Mouse (Mus musculus): ENCODE results near the gene Ccdc162. TPM values are rescaled to one million over a fixed set of nuclear protein-coding genes. Genes with fewer than 3 reads are reported as not detected.

Ccdc162 gene
- polyA plus RNA-seq, 1 experiment, result 5.0 TPM

DNA sequence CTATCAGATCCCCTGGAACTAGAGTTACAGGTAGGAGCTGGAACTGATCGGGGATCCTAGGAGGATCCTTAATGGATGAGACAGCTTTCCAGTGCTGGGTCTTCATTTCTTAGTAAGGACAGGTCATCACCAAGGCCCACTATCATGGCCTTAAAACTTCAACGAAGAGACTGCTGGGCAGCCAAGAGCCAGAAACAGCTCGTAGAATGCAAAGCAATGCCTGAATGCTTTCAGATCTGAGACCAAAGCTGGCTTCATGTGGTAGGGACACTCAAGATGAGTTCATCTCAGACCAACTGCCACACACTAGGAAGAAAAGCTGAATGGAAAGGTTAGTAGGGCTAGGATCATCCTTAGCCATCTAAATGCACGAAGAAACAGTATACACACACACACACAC is 177.4 kb downstream of the Ccdc162 start:
- no peaks in the 10 kb centered on the region for H3K79me2 ChIP-seq (ENCODE audit: control insufficient read depth, insufficient read depth)

DNA sequence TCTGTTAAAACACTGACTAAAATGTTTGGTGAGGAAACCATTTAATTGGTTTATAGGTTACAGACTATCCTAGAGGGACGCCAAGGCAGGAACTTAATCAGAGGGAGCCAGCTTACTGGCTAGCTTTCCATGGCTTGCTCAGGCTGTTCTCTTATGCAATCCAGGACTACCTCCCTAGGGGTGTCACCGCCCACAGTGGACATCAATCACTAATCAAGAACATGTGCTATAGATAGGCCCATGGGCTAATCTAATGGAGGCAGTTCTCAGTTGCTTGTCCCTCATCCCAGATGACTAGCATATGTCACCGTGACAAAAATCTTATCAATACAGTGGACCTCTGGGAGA is 178.5 kb downstream of the Ccdc162 start:
- Histone ChIP-seq H3K4me3 (no peak overlapping the region), H3K36me3 (ENCODE audit: control insufficient read depth, insufficient read depth) (peaks cover 23% of the 10 kb centered on the region), H3K4me2 (ENCODE audit: low read depth) (no peak overlapping the region), H3K79me2 (ENCODE audit: control insufficient read depth, insufficient read depth) (peaks cover 4% of the 10 kb centered on the region), H3ac (ENCODE audit: control insufficient read depth, insufficient read length) (no peak overlapping the region), H3K27me3 (ENCODE audit: control insufficient read depth, insufficient read depth, insufficient read length) (no peaks in the 10 kb centered on the region)
- TF ChIP-seq CEBPB (IDR thresholded peaks at IDR 0.05; ENCODE audit: insufficient read depth, poor library complexity, severe bottlenecking) (no peak), USF1 (IDR thresholded peaks at IDR 0.05; ENCODE audit: low read depth) (no peak), REST (IDR thresholded peaks at IDR 0.05; ENCODE audit: insufficient read depth, insufficient read length) (no peak), MYOD1 (IDR thresholded peaks at IDR 0.05; ENCODE audit: control insufficient read depth in 1 of 3, insufficient read length in 2 of 3, low read depth in 2 of 3) (no peak), TCF12 (IDR thresholded peaks at IDR 0.05; ENCODE audit: insufficient read depth, poor library complexity, severe bottlenecking) (no peak), MAX (IDR thresholded peaks at IDR 0.05; ENCODE audit: low read depth) (no peak), SRF (IDR thresholded peaks at IDR 0.05; ENCODE audit: control insufficient read depth, insufficient read length, low read depth) (no peak), POLR2AphosphoS2 (IDR thresholded peaks at IDR 0.05; ENCODE audit: insufficient read length, low read depth) (no peak), MYOG (IDR thresholded peaks at IDR 0.05; ENCODE audit: control insufficient read depth in 1 of 3, insufficient read depth in 1 of 3, insufficient read length in 2 of 3, low read depth in 2 of 3) (no peak), E2F4 (IDR thresholded peaks at IDR 0.05; ENCODE audit: insufficient read depth) (no peak), TCF3 (IDR thresholded peaks at IDR 0.05; ENCODE audit: insufficient read length, low read depth) (no peak)

More for the DNA sequence above, 177.4 kb downstream of the Ccdc162 start:
- Histone ChIP-seq H3K36me3 (ENCODE audit: control insufficient read depth, insufficient read depth) (peaks cover 21% of the 10 kb centered on the region), H3K4me2 (ENCODE audit: low read depth) (no peak overlapping the region), H3K27me3 (ENCODE audit: control insufficient read depth, insufficient read depth, insufficient read length) (no peaks in the 10 kb centered on the region), H3ac (ENCODE audit: control insufficient read depth, insufficient read length) (no peak overlapping the region), H3K4me3 (no peak overlapping the region)
- TF ChIP-seq MYOG (IDR thresholded peaks at IDR 0.05; ENCODE audit: control insufficient read depth in 1 of 3, insufficient read depth in 1 of 3, insufficient read length in 2 of 3, low read depth in 2 of 3) (no peak), REST (IDR thresholded peaks at IDR 0.05; ENCODE audit: insufficient read depth, insufficient read length) (no peak), MAX (IDR thresholded peaks at IDR 0.05; ENCODE audit: low read depth) (no peak), MYOD1 (IDR thresholded peaks at IDR 0.05; ENCODE audit: control insufficient read depth in 1 of 3, insufficient read length in 2 of 3, low read depth in 2 of 3) (no peak), TCF12 (IDR thresholded peaks at IDR 0.05; ENCODE audit: insufficient read depth, poor library complexity, severe bottlenecking) (no peak), E2F4 (IDR thresholded peaks at IDR 0.05; ENCODE audit: insufficient read depth) (no peak), CEBPB (IDR thresholded peaks at IDR 0.05; ENCODE audit: insufficient read depth, poor library complexity, severe bottlenecking) (no peak)

DNA sequence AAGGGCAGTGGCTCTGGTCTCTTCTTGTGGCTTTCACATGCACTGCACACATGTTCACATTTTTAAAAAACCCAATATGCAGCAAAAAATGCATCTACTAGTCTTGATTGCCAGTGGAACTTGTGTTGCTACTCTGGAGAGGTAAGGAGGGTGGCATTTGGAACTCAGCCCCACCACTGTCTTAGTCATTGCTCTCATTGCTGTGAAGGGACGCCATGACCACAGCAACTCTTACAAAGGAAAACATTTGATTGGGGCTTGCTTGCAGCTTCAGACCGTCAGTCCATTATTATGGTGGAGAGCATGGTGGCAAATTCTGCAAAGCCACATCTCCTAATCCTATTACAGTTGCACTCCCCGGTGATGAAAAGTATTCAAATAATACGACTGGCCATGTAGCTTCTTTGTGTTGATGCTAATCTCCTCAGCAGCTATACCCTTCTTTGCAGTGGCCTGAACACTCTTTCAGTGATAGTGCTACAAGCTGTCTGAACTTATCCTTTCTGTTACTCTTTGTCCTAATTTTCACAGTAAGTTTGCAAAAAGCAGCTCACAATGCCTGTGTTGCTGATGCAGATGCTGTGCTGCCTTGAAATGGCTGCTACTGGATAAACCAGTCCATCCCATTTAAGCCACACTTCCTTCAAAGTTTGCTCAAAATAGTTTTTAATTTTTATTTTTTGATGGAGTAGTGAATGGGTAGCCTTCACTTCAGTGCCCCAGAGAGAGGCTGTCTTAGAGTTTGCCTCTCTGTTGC is 179.0 kb downstream of the Ccdc162 start:
- TF ChIP-seq TCF12 (IDR thresholded peaks at IDR 0.05; ENCODE audit: insufficient read depth, poor library complexity, severe bottlenecking) (no peak), MYOD1 (IDR thresholded peaks at IDR 0.05; ENCODE audit: control insufficient read depth in 1 of 3, insufficient read length in 2 of 3, low read depth in 2 of 3) (no peak), SRF (IDR thresholded peaks at IDR 0.05; ENCODE audit: control insufficient read depth, insufficient read length, low read depth) (no peak), USF1 (IDR thresholded peaks at IDR 0.05; ENCODE audit: low read depth) (no peak), POLR2AphosphoS2 (IDR thresholded peaks at IDR 0.05; ENCODE audit: insufficient read length, low read depth) (peak; percentile 51), POLR2A (IDR thresholded peaks at IDR 0.05; ENCODE audit: insufficient read length, low read depth) (no peak), TCF3 (IDR thresholded peaks at IDR 0.05; ENCODE audit: insufficient read length, low read depth) (no peak), MAX (IDR thresholded peaks at IDR 0.05; ENCODE audit: low read depth) (no peak), MYOG (IDR thresholded peaks at IDR 0.05; ENCODE audit: control insufficient read depth in 1 of 3, insufficient read depth in 1 of 3, insufficient read length in 2 of 3, low read depth in 2 of 3) (no peak)
- Histone ChIP-seq H3K4me2 (ENCODE audit: low read depth) (no peak overlapping the region), H3K79me2 (ENCODE audit: control insufficient read depth, insufficient read depth) (peaks cover 9% of the 10 kb centered on the region), H3ac (ENCODE audit: control insufficient read depth, insufficient read length) (no peak overlapping the region), H3K36me3 (ENCODE audit: control insufficient read depth, insufficient read depth) (peaks cover 23% of the 10 kb centered on the region), H3K4me3 (no peak overlapping the region), H3K27me3 (ENCODE audit: control insufficient read depth, insufficient read depth, insufficient read length) (no peaks in the 10 kb centered on the region)

DNA sequence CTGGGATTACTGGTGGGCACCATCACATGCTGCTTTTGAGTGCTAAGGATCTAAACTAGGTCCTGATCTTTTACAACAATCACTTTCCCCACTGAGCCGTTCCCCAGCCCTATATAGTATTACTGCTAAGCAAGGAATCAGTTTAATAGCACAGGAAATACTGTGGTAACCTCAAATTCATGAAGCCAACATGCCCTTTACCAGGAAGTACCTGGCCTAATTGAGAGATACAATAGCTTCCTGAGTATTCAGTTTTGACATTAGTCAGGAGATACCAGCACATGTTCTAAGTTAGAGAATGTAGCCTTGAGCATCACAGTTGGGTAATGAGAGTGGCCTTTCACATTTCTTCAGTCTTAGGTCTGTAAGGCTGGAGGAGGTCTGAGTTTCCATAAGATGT is 179.7 kb downstream of the Ccdc162 start:
- no peaks in the 10 kb centered on the region for H3K27me3 ChIP-seq (ENCODE audit: control insufficient read depth, insufficient read depth, insufficient read length)
- peaks cover 11% of the 10 kb centered on the region for H3K79me2 ChIP-seq (ENCODE audit: control insufficient read depth, insufficient read depth)
- no peak overlapping the region for H3K4me3 ChIP-seq
- TF ChIP-seq CEBPB (IDR thresholded peaks at IDR 0.05; ENCODE audit: insufficient read depth, poor library complexity, severe bottlenecking) (no peak), MYOD1 (IDR thresholded peaks at IDR 0.05; ENCODE audit: control insufficient read depth in 1 of 3, insufficient read length in 2 of 3, low read depth in 2 of 3) (no peak), USF1 (IDR thresholded peaks at IDR 0.05; ENCODE audit: low read depth) (no peak), SRF (IDR thresholded peaks at IDR 0.05; ENCODE audit: control insufficient read depth, insufficient read length, low read depth) (no peak), POLR2A (IDR thresholded peaks at IDR 0.05; ENCODE audit: insufficient read length, low read depth) (no peak), E2F4 (IDR thresholded peaks at IDR 0.05; ENCODE audit: insufficient read depth) (no peak), MAX (IDR thresholded peaks at IDR 0.05; ENCODE audit: low read depth) (no peak), TCF12 (IDR thresholded peaks at IDR 0.05; ENCODE audit: insufficient read depth, poor library complexity, severe bottlenecking) (no peak), MYOG (IDR thresholded peaks at IDR 0.05; ENCODE audit: control insufficient read depth in 1 of 3, insufficient read depth in 1 of 3, insufficient read length in 2 of 3, low read depth in 2 of 3) (no peak), REST (IDR thresholded peaks at IDR 0.05; ENCODE audit: insufficient read depth, insufficient read length) (no peak)
- H3K36me3 ChIP-seq (ENCODE audit: control insufficient read depth, insufficient read depth), result peaks cover 23% of the 10 kb centered on the region
- no peak overlapping the region for H3K4me2 ChIP-seq (ENCODE audit: low read depth)
- no peak overlapping the region for H3ac ChIP-seq (ENCODE audit: control insufficient read depth, insufficient read length)
